Mouse (Mus musculus) layer of hippocampus, adult 11-12 months (tissue): Measurements from ENCODE around the gene Nckap5l.
A peak's percentile ranks its signal among the peaks of the same experiment; 100 is the strongest.
"Not testable (repeated sequence)": the region's sequence is repeated elsewhere in the genome, so short reads cannot be mapped to it uniquely, and the experiment has no call there.

Source experiments
- DNase-seq: peaks from one replicate; pipeline ENCODE4 v3.0.0; 2022; ENCODE audit warnings: low spot score

Nckap5l gene

DNA sequence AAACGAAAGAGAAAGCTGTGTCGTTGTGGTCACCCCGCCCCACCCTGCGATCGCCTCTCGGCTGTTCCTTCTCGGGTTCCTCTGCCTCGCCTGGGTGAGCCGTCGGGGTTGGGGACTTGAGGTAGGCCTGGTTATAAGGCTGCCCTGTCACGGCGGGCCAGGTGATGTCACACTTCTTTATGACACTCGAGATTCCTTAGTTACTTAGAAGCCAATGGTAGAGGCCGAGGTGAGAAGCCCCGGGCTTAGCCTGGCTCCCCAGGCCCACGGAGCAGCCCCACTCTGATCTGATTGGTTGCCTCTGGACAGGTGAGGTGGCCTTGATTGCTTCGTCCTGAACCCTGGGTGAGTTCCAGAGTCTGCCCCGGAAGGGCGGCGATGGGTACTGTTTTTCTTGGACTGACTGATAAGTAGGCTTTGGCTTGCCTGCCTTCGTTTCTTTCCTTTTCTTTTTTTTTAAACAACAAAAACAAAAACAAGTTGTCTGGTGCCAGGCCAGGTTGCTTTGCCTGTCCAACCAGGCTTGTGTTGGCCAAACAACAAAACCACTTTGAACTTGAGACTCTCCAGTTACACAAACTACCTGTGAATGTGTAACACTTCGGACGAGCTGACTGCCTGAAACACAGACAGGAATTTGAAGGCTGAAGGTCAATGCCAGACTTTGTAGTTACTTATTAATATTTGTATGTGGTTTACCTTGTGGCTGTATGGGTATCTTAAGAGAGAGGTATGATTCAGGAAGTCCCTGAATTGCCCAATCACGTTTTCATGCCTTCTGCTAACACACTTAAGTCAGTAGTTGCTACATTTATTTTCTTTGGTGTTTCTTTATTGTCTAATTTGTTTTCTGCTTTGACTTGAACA lies 63.9 kb downstream of the Nckap5l start:
- DNase-seq, result no peak

DNA sequence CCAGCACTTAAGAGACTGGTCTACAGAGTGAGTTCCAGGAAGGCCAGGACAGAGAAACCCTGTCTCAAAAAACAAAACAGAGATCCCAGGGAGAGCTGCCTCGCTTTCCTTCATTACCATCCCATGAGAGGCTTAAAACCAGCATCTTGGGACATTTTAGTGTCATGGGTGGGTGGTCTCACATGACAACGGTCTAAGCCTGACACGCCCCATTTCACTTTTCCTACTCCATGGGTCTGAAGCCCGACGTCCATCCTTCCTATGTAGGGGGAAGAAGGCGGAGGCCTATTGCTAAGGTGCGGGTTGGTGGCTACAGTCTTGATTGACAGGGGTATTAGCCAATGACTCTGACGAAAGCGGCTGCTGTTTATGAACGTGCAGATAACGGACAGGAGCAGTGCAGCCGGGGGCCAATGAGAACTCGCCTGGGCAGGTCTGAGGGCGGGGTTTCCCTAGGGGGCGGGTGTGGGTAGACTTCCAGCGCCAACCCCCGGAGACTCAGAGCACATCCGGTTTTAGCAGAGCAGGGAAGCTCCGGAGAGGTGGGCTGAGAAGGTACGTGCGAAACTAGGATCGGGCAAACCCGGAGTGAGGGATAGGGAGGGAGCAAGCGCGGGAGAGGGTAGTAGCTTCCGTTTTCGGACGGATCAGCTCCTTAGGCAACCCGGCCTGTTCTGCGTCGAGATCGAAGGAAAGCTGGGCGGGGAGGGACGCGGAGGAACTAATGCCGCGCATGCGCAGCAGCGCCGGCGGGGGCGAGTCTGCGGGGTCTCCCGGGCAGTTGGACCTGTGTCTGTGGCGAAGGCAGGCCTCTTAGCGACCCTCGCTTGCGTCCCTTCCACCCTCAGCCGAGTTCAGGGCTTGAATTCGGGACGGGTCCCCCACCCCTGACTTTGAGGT lies 64.8 kb downstream of the Nckap5l start, which contains the start of gene Tmbim6:
Tmbim6 (plus strand) TSS at position 397 of the 900 bp plus-strand sequence.
- DNase-seq, result peak; percentile 100

DNA sequence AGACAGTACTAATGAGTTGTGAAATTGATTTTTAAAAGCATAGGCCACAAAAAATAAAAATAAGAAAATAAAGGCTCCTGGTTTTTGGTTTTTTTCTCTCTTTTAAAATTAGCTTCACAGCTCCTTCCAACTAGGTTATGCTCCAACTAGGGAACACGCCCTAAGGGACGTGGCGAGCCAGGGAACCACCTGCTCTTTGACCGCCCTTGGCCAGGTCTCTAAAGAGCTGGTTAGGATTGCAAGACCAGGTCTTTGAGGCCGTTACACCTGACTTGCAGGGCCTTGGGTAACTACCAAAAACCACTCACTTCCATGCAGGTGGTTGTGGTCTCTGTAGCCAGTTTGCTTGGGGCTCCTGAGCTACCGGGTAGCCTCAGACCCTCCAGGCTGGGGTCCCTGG lies 65.6 kb downstream of the Nckap5l start:
- no peak for DNase-seq

DNA sequence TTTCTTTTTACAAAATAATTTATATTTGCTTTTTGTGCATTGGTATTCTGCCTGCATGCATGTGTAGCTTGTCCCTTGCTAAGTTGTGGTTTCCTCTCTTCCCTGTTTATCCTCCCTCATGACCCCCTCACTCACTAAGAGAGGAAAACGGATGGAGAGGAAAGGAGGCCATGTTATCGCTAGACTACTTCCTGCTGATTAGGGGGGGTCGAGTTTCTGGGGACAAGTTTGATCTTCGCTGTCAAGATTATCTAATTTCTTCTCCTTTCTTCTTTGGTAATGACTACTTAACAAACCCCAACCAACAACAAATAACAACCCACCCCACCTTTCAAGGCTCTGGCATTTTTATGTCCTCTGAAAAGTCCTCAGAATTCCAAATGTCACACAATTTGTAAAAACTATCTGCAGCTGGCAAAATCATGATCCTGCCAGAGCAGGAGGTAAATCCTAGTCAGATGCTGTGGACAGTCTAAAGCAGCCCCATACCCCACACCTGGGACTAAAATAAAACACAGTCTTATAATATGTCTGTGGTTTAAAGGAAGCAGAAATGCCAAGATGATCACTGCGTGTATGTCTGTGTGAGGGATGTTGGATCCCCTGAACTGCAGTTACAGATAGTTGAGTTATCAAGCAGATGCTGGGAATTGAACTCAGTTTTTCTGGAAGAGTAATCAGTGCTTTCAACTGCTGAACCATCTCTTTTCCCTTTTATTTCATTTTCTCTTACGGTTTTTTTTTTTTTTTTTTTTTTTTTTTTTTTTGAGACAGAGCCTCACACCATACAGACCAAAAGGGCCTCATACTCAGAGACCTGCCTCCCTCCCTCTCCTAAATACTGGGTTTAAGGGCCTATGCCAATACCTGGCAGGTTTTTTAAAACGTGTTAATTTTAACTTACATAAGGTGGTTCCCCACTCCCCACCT lies 66.8 kb downstream of the Nckap5l start:
- DNase-seq, result no peak

DNA sequence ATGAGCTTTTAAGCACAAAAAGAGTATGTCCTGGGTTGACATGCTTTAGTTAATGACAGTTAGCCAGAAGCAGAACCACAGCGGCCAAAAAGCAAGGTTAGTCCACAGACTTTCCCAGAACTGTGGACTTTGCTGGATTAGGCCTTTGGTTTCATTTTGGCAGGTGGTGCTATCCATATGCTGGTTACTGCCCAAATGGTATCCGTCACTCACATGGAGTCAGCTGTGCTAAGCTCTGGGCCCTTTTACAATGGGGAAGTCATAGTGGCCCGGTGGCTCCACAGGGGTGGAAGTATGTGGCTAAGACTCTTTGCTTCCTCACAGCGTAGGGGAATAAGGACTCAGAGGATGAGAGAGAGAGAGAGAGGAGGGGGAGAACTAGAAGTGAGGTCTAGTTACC lies 69.6 kb downstream of the Nckap5l start:
- DNase-seq, result no peak

DNA sequence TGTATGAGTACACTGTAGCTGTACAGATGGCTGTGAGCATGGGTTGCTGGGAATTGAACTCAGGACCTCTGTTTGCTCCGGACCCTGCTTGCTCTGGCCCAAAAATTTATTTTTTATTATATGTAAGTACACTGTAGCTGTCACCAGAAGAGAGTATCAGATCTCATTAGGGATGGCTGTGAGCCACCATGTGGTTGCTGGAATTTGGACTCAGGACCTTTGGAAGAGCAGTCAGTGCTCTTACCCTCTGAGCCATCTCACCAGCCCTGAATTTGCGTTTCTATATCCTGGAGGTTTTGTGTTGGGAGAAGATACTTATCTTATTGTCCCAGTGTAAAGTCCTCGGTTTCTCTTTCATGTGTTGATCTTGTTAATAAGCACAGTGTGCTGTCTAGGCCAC lies 70.8 kb downstream of the Nckap5l start:
- no peak for DNase-seq

DNA sequence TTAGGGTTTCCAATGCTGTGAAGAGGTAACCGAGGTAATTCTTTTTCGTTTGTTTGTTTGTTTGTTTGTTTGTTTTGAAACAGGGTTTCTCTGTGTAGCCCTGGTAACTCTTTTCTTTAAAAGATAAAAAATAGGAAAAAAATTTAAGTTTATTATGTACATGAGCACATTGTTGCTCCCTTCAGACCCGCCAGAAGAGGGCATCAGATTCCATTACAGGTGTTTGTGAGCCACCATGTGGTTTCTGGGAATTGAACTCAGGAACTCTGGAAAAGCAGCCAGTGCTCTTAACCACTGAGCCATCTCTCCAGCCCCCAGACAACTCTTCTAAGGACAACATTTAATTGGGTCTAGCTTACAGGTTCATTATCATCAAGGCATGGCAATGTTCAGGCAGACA lies 71.4 kb downstream of the Nckap5l start:
- not testable (repeated sequence) for DNase-seq

DNA sequence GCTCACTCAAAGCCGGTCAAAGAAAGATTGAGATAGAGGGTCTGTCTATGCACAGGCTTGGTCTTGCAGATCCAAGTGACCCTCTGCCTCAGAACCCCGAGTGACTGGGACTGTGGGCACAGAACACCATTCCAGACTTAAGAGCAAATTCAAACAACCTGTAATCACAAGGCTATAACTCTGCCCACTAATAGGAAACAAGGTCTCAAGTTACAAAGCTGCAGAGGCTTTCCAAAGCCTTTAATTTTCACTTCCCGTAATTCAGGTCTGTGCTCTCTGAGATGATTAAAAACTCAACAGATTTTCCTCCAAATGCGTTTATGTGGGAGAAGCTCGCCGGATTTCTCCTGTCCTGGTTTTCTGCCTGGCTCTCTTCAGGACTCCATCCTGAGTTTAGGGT lies 73.5 kb downstream of the Nckap5l start:
- no peak for DNase-seq

DNA sequence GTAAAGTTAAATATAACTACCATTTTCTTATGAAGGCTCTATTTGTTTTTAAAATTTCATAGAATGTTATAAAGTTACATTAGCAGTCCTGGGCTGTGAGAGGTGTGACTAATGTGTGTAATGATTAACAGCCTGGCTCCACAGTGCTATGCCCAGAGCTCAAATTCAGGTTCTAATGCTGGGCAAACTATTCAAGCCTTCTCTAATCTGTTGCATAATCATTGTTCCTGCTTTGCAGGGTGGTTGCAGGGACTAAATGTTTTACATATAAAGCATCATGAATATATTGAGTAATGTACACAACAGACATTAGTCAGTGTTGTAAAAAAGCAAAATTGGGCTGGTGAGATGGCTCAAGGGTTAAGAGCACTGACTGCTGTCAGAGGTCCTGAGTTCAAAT lies 74.7 kb downstream of the Nckap5l start:
- no peak for DNase-seq

DNA sequence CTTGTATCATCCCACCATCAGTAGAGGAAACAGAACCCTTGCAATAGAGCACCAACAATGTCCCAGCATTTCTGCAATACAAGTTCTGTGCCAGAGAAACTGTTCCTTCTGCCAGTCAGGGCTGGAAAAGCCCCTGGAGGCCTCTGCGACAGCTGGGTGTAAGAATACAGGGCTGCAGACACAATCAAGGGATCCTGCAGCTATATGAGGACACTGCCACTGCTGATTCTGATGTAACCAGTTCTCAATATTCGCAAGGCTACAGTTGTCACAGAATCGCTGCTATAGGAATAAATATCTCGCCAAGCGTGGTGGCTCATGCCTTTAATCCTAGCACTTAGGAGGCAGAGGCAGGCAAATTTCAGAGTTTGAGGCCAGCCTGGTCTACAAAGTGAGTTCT lies 81.3 kb downstream of the Nckap5l start:
- no peak for DNase-seq

DNA sequence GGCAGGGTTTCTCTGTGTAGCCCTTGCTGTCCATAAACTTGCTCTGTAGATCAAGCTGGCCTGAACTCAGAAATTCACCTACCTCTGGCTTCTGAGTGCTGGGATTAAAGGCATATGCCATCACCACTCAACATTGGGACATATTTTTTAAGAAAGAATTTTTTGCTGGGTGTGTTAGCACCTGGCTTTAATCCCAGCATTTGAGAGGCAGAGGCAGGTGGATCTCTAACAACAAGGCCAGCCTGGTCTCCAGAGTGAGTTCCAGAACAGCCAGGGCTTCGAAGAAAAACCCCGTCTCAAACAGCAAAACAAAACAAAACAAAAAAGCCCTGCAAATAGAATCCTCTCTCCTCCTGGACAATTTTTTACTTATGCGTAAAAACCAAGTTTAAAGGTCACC lies 82.0 kb downstream of the Nckap5l start:
- no peak for DNase-seq

DNA sequence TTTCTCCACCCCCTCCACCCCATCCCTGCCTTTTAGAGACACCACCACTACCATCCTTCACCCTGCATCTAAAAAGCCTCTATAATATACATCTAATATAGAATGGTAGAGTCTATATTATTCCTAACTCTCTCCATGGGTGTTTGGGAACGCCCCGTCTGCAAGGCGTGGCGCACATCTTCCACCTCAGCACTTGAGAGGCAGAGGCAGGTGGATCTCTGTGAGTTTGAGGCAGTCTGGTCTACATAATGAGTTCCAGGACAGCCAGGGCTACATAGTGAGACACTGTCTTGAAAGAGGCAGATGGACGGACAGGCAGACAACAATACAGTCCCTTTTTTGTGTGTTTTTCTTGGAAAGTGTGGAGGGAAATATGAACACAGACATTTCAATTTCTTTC lies 82.5 kb downstream of the Nckap5l start:
- DNase-seq, result no peak

DNA sequence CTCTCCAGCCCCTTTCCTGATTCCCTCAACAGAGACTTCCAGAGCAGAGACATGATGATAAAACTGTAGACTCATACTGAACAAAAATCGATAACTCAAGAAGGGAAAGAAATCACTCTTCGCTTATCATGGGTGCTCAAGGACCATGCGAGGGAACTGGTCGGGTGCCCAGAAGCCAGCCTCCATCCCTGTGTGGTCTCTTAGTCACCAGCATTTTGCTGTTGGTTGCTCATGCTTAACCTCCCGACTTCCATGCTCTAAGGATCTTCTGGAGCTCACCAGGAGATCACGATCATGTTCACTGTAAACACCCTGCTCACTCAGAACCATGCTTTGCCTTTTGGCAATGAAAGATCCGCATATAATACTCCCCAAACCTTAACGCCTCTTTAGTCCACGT lies 84.8 kb downstream of the Nckap5l start:
- no peak for DNase-seq
